Mouse (Mus musculus) olfactory bulb, adult 2 months (tissue): ENCODE data around the gene Rreb1.

ENCODE experiments used
- CTCF ChIP-seq: fragments of 200-500 bp; IDR thresholded peaks from 2 replicates; pipeline ENCODE4 v1.5.1; 2012; ENCODE audit warnings: low read depth, mild to moderate bottlenecking, low read length, moderate library complexity; ENCODE audit not compliant: insufficient read depth
- POLR2A ChIP-seq: fragments of 200-500 bp; IDR thresholded peaks from 2 replicates; pipeline ENCODE4 v1.6.1; 2012; ENCODE audit warnings: mild to moderate bottlenecking, low read depth, low read length, moderate library complexity; ENCODE audit not compliant: insufficient read depth

DNA sequence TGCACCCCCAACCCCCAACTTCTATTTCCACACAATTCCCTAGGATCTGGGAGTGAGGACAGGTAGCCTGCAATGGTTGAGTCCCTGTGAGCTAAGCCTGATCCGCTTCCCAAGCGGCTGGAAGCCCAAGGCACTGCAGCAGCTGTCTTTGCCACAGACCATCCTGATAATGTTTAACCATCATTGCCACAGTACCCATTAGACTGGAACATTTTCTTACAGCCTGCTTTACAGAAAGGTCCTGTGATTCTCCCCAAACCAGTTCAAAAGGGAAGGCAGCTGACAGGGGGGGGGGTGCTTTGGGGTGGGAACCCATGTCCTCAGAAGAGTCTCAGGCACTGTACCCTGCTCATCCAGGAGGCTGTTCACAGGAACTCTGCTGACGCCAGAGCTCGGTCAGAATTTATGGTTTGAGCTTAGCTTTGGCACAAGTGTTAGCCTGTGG lies 164.7 kb downstream of the Rreb1 start:
- no peak for TF ChIP-seq CTCF
- TF ChIP-seq POLR2A, result no peak
